In the genomic region with DNA sequence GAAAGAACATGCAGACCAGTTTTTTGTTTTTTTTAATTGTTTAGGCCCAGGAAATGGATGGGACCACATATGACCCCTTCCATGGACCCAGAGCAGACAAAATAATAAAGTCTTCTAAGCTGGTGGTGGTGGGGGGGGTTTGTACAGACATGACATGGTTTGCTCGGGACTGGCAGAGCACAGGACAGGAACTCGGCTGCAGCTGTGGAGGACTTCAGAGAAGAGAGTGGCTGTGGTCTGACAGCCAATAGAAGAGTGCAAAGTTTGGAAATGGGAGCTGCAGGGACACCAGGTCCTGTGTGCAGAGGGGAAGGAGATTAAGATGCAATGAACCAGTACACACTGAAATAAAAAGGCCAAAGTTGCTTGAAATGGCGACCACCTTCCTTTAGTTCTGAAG, we compare ENCODE assay signal across 8 mouse cellular contexts. TPM values are rescaled to one million over a fixed set of nuclear protein-coding genes. Genes with fewer than 3 reads are reported as not detected.
DNase-seq lines count a peak whose midpoint lies in the region; ATAC-seq and TF ChIP-seq lines count a peak whose summit lies in the region.

No protein-coding gene starts in this region.

- H3K27ac ChIP-seq in heart, embryonic 15.5 days = peak overlapping the region; percentile 82
- peak overlapping the region; percentile 35; the same call in 1 of the 2 replicates for H3K27ac ChIP-seq in midbrain, embryonic 12.5 days (replicated peaks)
- H3K27ac ChIP-seq in midbrain, postnatal 0 days (ENCODE audit: low read depth, low read length) = no peak overlapping the region
- 0 out of 2 replicates have a peak overlapping the region, but pooled peaks have one; percentile 1 for H3K27ac ChIP-seq in hindbrain, embryonic 15.5 days (replicated peaks)
- peak overlapping the region; percentile 4; the same call in 1 of the 2 replicates for H3K27ac ChIP-seq in neural tube, embryonic 14.5 days (ENCODE audit: low read depth, low read length)

- H3K4me2 ChIP-seq in heart, embryonic 15.5 days = peak overlapping the region; percentile 14
- 0 out of 2 replicates have a peak overlapping the region, but pooled peaks have one; percentile 5 for H3K4me2 ChIP-seq in midbrain, embryonic 12.5 days (replicated peaks)
- no peak overlapping the region for H3K4me2 ChIP-seq in midbrain, postnatal 0 days (ENCODE audit: low read depth, low read length, poor library complexity, severe bottlenecking)
- no peak overlapping the region for H3K4me2 ChIP-seq in hindbrain, embryonic 15.5 days
- H3K4me2 ChIP-seq in neural tube, embryonic 14.5 days (ENCODE audit: low read depth, low read length) = no peak overlapping the region

- no peak for ATAC-seq in heart, embryonic 15.5 days (replicated peaks; ENCODE audit: insufficient number of reproducible peaks, insufficient read depth, low FRiP score, low read depth)
- no peak for ATAC-seq in midbrain, embryonic 12.5 days (ENCODE audit: low FRiP score, low read depth)
- ATAC-seq in midbrain, postnatal 0 days (ENCODE audit: low FRiP score) = no peak
- ATAC-seq in hindbrain, embryonic 15.5 days (ENCODE audit: low FRiP score, low read depth) = no peak
- no peak for ATAC-seq in neural tube, embryonic 14.5 days (ENCODE audit: low read depth)

- no peak overlapping the region for H3K9ac ChIP-seq in heart, embryonic 15.5 days
- H3K9ac ChIP-seq in midbrain, embryonic 12.5 days (replicated peaks) = no peak overlapping the region
- no peak overlapping the region for H3K9ac ChIP-seq in midbrain, postnatal 0 days (replicated peaks; ENCODE audit: low read length, poor library complexity, severe bottlenecking)
- no peak overlapping the region for H3K9ac ChIP-seq in hindbrain, embryonic 15.5 days
- H3K9ac ChIP-seq in neural tube, embryonic 14.5 days (replicated peaks; ENCODE audit: low read depth, low read length) = no peak overlapping the region

- no peaks in the 10 kb centered on the region for H3K27me3 ChIP-seq in heart, embryonic 15.5 days
- no peaks in the 10 kb centered on the region for H3K27me3 ChIP-seq in midbrain, embryonic 12.5 days
- H3K27me3 ChIP-seq in midbrain, postnatal 0 days (ENCODE audit: insufficient read depth, low read length) = no peaks in the 10 kb centered on the region
- no peaks in the 10 kb centered on the region for H3K27me3 ChIP-seq in hindbrain, embryonic 15.5 days
- no peaks in the 10 kb centered on the region for H3K27me3 ChIP-seq in neural tube, embryonic 14.5 days (ENCODE audit: control insufficient read depth, insufficient read depth, low read length)

- DNase-seq in heart, adult 8-10 months (ENCODE audit: low spot score) = no peak
- DNase-seq in midbrain, postnatal 0 days (ENCODE audit: low spot score) = no peak
- DNase-seq in cerebellum, adult 9-11 months = no peak
- DNase-seq in ovary, adult 18-20 months (ENCODE audit: low spot score) = no peak

- H3K9me3 ChIP-seq in heart, embryonic 15.5 days (replicated peaks) = no peaks in the 10 kb centered on the region
- no peaks in the 10 kb centered on the region for H3K9me3 ChIP-seq in midbrain, embryonic 12.5 days
- H3K9me3 ChIP-seq in midbrain, postnatal 0 days (ENCODE audit: low read length) = no peaks in the 10 kb centered on the region
- no peaks in the 10 kb centered on the region for H3K9me3 ChIP-seq in hindbrain, embryonic 15.5 days
- no peaks in the 10 kb centered on the region for H3K9me3 ChIP-seq in neural tube, embryonic 14.5 days (ENCODE audit: control insufficient read depth, low read length)

- no peak overlapping the region for H3K4me3 ChIP-seq in heart, embryonic 15.5 days
- no peak overlapping the region for H3K4me3 ChIP-seq in midbrain, embryonic 12.5 days
- no peak overlapping the region for H3K4me3 ChIP-seq in midbrain, postnatal 0 days (ENCODE audit: low read depth, low read length)
- H3K4me3 ChIP-seq in hindbrain, embryonic 15.5 days = no peak overlapping the region
- H3K4me3 ChIP-seq in neural tube, embryonic 14.5 days (ENCODE audit: low read depth, low read length) = no peak overlapping the region

- H3K4me1 ChIP-seq in heart, embryonic 15.5 days (replicated peaks) = peaks cover 74% of the 10 kb centered on the region
- peaks cover 84% of the 10 kb centered on the region for H3K4me1 ChIP-seq in midbrain, embryonic 12.5 days
- H3K4me1 ChIP-seq in midbrain, postnatal 0 days (ENCODE audit: insufficient read depth, low read length) = peaks cover 35% of the 10 kb centered on the region; the same call in 1 of the 2 replicates
- peaks cover 72% of the 10 kb centered on the region for H3K4me1 ChIP-seq in hindbrain, embryonic 15.5 days (replicated peaks)
- H3K4me1 ChIP-seq in neural tube, embryonic 14.5 days (ENCODE audit: control insufficient read depth, insufficient read depth, low read length) = peaks cover 47% of the 10 kb centered on the region

- no peak for TF ChIP-seq CTCF in midbrain, postnatal 0 days (IDR thresholded peaks at IDR 0.05)

- 37% methylated on average over 3 of the region's 3 CpGs for WGBS in heart, embryonic 15.5 days
- WGBS in midbrain, embryonic 12.5 days = 34% methylated on average over 3 of the region's 3 CpGs
- 38% methylated on average over 3 of the region's 3 CpGs for WGBS in midbrain, postnatal 0 days
- WGBS in hindbrain, embryonic 15.5 days = 47% methylated on average over 3 of the region's 3 CpGs
- WGBS in neural tube, embryonic 14.5 days = 45% methylated on average over 3 of the region's 3 CpGs

- no peaks in the 10 kb centered on the region for H3K36me3 ChIP-seq in heart, embryonic 15.5 days
- no peaks in the 10 kb centered on the region for H3K36me3 ChIP-seq in midbrain, embryonic 12.5 days
- H3K36me3 ChIP-seq in midbrain, postnatal 0 days (ENCODE audit: insufficient read depth, low read length) = no peaks in the 10 kb centered on the region
- no peaks in the 10 kb centered on the region for H3K36me3 ChIP-seq in hindbrain, embryonic 15.5 days
- H3K36me3 ChIP-seq in neural tube, embryonic 14.5 days (ENCODE audit: control insufficient read depth, insufficient read depth, low read length) = no peaks in the 10 kb centered on the region

RNA-seq across cellular contexts. Expression of gene Tspan14, which starts 7.0 kb away (rescaled TPM):
- polyA plus RNA-seq in heart, embryonic 15.5 days (2015; fragmentation: Nextera tagmentation; extraction: Ambion mirVana) = 32.7 and 50.9 TPM in 2 replicates
- total RNA-seq in heart, adult 8-10 months (2022) = 10 to 100 TPM in 2 of 4 experiments, 1 to 10 TPM in 2; 9.8 to 18.6 (median 10.8) TPM
- polyA plus RNA-seq in midbrain, embryonic 12.5 days (2016; fragmentation: Nextera tagmentation; extraction: Ambion mirVana) = 87.3 and 88.5 TPM in 2 replicates
- total RNA-seq in midbrain, postnatal 0 days (2014; rRNA removed) = 31.2 and 31.8 TPM in 2 replicates
- polyA plus RNA-seq in midbrain, postnatal 0 days (2015; fragmentation: Nextera tagmentation; extraction: Ambion mirVana) = 28.3 and 31.3 TPM in 2 replicates
- polyA plus RNA-seq in hindbrain, embryonic 15.5 days (2015; fragmentation: Nextera tagmentation; extraction: Ambion mirVana) = 61.1 and 61.7 TPM in 2 replicates
- polyA plus RNA-seq in neural tube, embryonic 14.5 days (2014; fragmentation: Nextera tagmentation; extraction: Ambion mirVana) = 45.2 and 66.3 TPM in 2 replicates

RNA-seq across cellular contexts. Expression of gene Fam213a, which starts 54.0 kb away (rescaled TPM):
- 42.9 and 44.8 TPM in 2 replicates for polyA plus RNA-seq in heart, embryonic 15.5 days (2015; fragmentation: Nextera tagmentation; extraction: Ambion mirVana)
- 10 to 100 TPM; 24.7 to 39.2 (median 28.2) TPM for total RNA-seq in heart, adult 8-10 months (2022)
- 46.7 and 52.6 TPM in 2 replicates for polyA plus RNA-seq in midbrain, embryonic 12.5 days (2016; fragmentation: Nextera tagmentation; extraction: Ambion mirVana)
- total RNA-seq in midbrain, postnatal 0 days (2014; rRNA removed) = 50.0 and 66.3 TPM in 2 replicates
- 110 and 124 TPM in 2 replicates for polyA plus RNA-seq in midbrain, postnatal 0 days (2015; fragmentation: Nextera tagmentation; extraction: Ambion mirVana)
- polyA plus RNA-seq in hindbrain, embryonic 15.5 days (2015; fragmentation: Nextera tagmentation; extraction: Ambion mirVana) = 92.1 and 107 TPM in 2 replicates
- polyA plus RNA-seq in neural tube, embryonic 14.5 days (2014; fragmentation: Nextera tagmentation; extraction: Ambion mirVana) = 102 and 108 TPM in 2 replicates

Comparison
In these comparisons a context has a peak if more than half of its experiments do, and no peak if none do; other contexts are left out.
1. H3K4me2 ChIP-seq: peak in heart, embryonic 15.5 days (single experiment) and midbrain, embryonic 12.5 days (single experiment); none in midbrain, postnatal 0 days (single experiment), hindbrain, embryonic 15.5 days (single experiment) and neural tube, embryonic 14.5 days (single experiment).